Mouse (Mus musculus): ENCODE measurements around the gene Klhl3. TPM values are rescaled to one million over a fixed set of nuclear protein-coding genes. Genes with fewer than 3 reads are reported as not detected.

The Klhl3 gene
- total RNA-seq, 4 experiments from 2014 or later = 2.0 to 3.1 (median 2.4) TPM

DNA sequence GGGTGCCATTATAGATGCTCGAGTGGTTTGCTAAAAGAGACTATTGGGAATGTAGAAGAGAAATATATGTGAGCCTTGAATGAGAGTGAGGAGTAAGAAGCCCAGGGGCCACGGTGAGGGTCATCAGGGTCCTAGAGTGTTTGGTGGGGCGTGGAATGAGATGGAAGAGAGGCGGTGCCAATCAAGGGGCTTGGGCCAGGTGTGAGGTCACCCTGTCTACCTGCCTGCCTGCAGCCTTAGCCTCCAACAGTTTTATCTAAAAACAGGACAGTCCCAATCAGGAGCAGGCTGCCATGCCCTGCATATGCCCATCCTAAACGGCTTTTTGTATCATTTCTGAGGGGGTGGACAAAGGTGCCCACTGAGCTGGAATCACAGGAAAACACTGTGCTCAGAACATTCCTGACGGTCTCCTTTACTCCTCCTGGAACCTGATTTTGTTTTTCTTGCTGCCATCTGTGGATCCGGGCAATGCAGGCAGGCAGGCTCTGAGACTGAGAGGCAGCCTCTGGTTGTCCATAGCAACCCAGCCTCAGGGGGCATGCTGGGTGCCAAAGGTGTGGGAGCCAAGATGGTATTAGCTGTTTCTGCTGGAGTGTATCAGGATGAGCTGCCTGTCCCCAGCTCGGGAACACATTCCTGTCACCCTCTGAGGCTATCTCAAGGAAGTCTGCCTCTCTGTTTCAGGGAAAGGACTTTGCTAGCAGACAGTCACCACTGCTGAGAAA is 89.5 kb downstream of the Klhl3 start:
- no peak for DNase-seq (ENCODE audit: low spot score)

- no peak for DNase-seq (ENCODE audit: low spot score)
Observed at GRCm38 (mm10) chr13:58023001-58023560, 90.3 kb downstream of the Klhl3 start.

DNA sequence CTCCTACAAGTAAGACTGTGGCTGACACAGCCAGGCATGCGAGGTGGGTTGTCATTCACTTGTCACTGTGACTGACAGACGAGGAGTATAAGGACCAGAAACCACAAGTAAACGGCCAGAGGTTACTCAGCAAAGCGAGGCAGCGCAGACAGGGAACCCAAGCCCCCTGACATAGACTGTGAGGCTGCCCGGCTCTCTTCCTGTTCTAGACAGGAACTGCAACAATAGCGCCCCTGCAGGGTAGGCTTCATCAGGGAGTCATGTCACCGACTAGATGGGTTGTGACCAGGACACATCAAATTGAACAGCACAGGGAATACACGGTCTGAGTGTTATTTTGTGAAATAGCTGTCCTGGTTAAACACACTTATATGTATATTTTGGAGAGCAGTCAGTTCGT is 93.0 kb downstream of the Klhl3 start:
- no peak for DNase-seq (ENCODE audit: low spot score)

DNA sequence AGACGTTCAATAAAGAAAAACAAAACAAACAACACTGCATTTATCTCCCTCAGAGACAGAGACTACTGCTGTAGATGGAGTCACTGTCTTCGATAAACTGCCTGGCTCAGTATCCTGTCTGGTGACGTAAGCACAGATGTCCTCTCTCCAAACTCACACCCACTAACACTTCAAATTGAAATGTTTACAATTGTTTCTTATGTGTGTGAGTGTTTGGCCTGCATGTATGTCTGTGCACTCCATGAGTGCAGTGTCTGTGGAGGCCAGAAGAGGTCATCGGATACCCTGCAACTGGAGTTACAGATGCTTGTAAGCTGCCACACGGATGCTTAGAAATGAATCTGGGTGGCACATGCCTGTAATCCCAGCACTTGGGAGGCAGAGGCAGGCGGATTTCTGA is 96.1 kb downstream of the Klhl3 start:
- DNase-seq (ENCODE audit: low spot score) = no peak

DNA sequence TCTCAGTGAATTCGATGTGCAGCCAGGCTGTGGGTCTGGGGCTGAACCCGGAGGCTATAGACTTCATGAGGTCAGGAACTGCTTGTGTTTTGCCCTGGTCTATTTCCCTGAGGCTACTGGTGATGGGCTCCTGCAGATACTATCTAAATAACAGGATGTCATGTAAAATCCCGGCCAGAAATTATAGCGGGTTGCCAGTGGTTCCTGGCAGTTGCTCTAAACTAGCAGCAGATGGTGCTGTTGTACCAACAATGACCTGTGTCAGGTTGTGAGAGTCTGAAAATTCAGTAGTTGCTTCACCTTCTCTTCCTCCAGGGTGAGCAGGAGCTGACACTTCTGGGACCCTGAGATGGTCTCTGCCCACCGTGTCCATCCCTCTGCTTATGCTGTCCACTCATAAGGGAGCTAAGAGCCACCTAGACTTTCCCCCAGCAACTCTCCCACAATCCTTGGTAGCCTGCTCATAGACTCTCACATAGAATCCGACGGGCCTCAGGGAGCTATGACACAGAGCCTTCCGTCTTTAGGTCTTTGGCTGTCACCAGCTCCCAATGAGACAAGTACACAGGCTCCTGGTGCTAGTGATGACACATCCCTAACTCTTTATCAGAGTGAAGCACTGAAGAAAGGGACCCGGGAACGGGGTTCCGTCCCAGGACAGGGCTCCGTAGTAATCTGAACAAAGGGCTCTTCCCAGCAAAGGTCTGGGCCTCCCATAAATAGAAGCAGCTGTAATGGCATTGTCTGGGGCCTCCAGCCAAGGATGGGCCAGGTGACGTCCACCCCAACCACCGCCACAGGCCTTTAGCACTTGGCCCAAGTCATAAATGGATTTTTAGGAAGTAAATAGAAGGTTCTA is 101.1 kb downstream of the Klhl3 start:
- DNase-seq (ENCODE audit: low spot score) = peak; percentile 71

DNA sequence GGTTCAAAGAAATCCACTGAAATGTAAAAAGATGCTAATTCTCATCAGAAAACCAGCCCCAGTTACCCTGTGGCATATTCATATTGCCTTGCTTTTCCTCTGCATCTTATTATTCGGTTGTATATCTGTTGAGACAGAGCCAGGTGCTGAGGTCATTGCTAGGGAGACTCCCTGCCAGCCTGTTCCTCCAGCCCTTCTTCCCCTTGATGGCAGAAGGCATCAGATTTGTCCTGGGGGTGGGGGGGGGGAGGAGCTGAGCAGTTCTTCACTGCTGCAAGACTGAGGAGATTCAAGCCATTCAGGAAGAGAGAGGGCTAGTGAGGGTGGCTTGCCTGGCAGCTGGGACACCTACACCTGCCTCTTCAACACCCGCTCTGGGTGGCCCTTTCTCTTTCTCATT is 101.9 kb downstream of the Klhl3 start:
- no peak for DNase-seq (ENCODE audit: low spot score)

- no peak for DNase-seq (ENCODE audit: low spot score)
Observed at GRCm38 (mm10) chr13:58010416-58010815, 103.0 kb downstream of the Klhl3 start.

- DNase-seq (ENCODE audit: low spot score) = no peak
Observed at GRCm38 (mm10) chr13:58009275-58009674, 104.1 kb downstream of the Klhl3 start.

- peak; percentile 28 for DNase-seq (ENCODE audit: low spot score)
Observed at GRCm38 (mm10) chr13:58008038-58008364, 105.4 kb downstream of the Klhl3 start.

- DNase-seq (ENCODE audit: low spot score) = no peak
Observed at GRCm38 (mm10) chr13:58007256-58008037, 105.9 kb downstream of the Klhl3 start.

- no peak for DNase-seq (ENCODE audit: low spot score)
Observed at GRCm38 (mm10) chr13:58001792-58002191, 111.6 kb downstream of the Klhl3 start.

DNA sequence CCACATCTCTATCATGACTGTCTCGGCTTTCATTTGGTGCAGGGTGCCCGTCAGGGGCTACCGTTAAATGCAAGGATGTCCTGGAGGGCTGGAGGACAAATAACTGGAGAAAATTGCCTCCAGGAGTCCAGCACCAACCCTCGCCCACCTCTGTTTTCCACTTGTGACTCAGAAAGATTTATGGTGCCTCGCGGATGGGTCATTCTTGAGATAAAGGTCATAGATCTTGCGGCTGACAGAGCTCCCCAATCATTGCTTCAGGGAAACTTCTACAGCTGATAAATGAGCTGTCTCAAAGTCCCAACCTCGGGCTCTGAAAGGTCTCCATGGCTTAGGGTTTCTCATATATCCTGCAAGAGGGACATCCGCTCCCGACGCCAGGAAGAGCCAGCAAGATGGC is 116.9 kb downstream of the Klhl3 start:
- no peak for DNase-seq (ENCODE audit: low spot score)

DNA sequence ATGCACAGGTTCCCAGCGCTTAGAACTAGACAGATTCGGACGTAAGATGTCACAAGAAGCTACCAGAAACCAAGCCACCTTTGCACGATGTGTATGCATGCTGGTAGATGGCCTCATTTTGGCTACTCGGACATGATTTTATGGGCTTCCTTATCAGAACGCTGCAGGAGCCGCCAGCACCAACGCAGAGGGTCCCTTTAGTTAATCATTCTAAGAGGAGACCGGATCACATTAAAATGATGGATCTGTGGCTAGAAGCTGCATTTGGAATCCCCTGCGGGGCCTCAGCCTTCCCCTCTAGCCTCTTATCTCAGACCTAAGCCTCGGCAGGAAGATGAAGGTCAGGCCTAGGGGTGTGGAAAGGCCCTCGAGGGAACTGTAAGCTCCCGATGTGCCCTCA is 117.5 kb downstream of the Klhl3 start:
- no peak for DNase-seq (ENCODE audit: low spot score)

DNA sequence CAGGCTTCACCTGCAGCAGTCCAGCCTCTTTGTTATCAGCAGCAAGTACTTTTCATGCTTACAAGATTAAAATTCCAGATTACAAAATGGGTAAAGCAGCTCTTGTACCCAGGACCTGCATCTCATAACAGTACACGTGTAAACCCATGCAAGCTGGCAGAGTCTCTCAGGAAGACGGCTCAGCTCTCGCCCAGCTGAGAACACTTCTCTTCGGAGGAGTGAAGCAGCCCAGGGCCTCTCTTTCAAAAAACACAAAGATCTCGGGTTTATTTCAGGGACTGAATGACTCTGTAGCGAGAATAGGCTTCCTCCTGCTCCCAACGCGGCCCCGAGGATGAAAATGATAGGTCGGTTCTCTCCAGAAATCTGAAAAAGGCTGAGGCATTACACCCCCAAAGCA is 128.8 kb downstream of the Klhl3 start:
- DNase-seq (ENCODE audit: low spot score) = no peak

- DNase-seq (ENCODE audit: low spot score) = no peak
Observed at GRCm38 (mm10) chr13:57984163-57984562, 129.2 kb downstream of the Klhl3 start.

DNA sequence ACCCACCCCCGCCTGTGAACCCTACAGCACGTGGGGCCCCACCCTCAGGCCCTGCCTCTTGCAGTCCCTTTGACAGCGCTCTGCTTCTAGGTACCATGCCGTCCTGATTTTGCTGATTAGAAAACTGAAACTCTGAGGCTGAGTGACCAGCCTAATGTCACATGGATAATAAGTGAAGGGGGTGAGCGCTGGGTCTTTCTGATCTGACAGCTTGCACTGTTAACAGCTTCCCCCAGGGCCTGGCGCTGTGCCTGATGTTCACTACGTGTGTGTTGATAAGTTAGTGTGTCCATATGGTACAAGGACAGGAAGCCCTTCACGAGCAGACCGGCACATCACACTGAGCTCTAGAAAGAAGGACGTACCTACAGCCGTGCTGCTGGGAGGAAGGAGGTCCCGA is 130.1 kb downstream of the Klhl3 start:
- no peak for DNase-seq (ENCODE audit: low spot score)

DNA sequence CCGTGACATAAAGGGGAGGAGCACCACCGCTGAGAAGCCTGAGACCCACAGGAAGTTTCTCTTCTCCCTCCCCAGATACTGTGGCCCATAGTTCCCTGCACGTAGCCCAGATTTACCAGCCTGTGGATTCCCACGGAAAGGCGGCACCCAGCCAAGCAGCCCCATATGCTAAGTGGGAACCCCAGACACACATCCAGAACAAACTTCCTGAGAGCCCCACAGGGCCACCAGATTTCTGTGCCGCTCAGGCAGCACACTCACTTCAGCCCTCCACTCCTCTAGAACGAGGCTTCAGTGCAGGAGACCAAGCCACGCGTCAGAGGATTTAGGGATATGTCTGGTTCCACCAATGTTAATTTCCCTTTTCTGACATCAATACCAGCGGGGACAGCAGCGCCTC is 130.5 kb downstream of the Klhl3 start:
- DNase-seq (ENCODE audit: low spot score) = no peak

DNA sequence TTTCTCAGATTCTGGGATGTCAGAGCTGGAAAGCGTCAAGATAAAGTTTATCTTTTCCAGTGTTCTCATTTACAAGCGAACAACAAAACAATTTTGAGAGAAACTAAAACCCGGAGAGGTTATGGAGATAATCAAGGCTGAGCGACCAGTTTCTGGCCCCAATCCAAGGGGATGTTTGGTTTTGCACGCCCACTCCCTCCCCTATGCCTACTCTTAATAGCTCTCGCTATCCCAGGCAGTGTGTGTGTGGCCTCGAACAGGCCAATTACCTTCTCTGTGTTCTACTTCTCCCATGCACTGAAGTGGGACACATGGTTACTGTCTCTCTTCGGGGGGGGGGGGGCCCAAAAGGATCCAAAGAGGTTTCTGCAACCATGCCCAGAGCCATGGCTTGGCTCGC is 132.7 kb downstream of the Klhl3 start:
- DNase-seq (ENCODE audit: low spot score) = no peak

DNA sequence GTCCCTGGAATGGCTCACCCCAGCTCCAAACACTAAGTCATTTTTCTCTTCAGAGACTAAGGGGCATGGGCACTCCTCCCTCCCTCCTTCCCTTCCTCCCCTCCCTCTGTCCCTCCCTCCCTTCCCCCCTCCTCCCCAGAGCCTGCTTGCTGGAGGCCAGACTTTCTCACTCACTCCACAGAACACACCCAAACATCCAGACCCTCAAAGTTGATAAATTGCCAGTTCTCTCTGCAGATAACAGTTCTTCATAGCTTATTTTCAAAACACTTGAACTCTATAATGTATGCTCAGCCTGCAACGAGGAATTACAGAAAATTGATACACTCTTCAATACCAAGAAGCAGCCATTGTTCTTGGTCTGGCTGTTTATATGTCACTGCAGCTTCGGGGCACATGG is 133.3 kb downstream of the Klhl3 start:
- DNase-seq (ENCODE audit: low spot score) = no peak

DNA sequence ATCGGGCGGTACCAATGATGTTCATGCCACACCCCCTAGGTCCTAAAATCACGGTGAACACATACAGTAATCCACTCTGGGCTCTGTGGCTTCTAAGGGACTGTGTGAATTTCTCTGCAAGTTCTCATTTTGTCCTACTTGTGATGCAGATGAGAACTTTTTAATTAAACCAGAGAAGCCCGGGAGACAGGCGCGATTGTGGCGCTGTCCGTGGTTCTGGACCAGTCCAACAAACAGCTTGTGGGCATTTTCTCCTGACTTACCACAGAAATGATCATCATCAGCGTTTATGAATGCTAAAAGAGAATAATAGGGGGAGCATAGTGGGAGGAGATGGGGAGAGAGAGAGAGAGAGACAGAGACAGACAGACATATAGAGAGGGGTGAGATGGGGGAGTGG is 134.5 kb downstream of the Klhl3 start:
- DNase-seq (ENCODE audit: low spot score) = no peak

DNA sequence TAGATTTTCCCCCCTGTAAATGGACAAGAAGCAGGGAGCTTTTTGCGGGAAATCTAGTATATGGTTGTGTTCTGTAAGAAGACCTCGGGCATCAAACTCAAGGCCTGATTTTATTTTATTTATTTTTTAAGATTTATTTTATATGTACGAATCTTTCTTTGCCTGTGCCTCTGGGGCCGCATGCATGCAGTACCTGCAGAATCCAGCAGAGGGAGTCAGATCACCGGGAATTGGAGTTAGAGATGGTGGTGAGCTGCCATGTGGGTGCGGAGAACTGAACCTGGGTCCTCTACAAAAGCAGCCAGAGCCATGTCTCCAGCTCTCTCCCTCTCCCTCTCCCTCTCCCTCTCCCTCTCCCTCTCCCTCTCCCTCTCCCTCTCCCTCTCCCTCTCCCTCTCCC is 135.7 kb downstream of the Klhl3 start:
- no peak for DNase-seq (ENCODE audit: low spot score)

- DNase-seq (ENCODE audit: low spot score) = no peak
Observed at GRCm38 (mm10) chr13:57965658-57966057, 147.7 kb downstream of the Klhl3 start.

Measured in heart, adult 8-10 months (tissue).